Mouse (Mus musculus) liver, embryonic 16.5 days (tissue): ENCODE results near the gene Gm20219. TPM values are rescaled to one million over a fixed set of nuclear protein-coding genes. Genes with fewer than 3 reads are reported as not detected.

Experiments
- ATAC-seq: fragments of 200-750 bp; cut with Nextera tagmentation; 2 replicates; pipeline ENCODE4 v1.8.0; 2017; ENCODE audit warnings: low read depth, mild to moderate bottlenecking, moderate number of reproducible peaks, moderate library complexity
- H3K27ac ChIP-seq: fragments of 300-500 bp; sonication (generic); 2 replicates; pipeline ENCODE4 v1.5.1; 2014; ENCODE audit warnings: mild to moderate bottlenecking, low read length
- H3K27me3 ChIP-seq: fragments of 300-500 bp; sonication (generic); 2 replicates; pipeline ENCODE4 v1.6.1; 2014; ENCODE audit warnings: low read depth, low read length, mixed read lengths; ENCODE audit not compliant: control insufficient read depth, insufficient read depth
- H3K36me3 ChIP-seq: fragments of 300-500 bp; sonication (generic); 2 replicates; pipeline ENCODE4 v1.6.1; 2014; ENCODE audit warnings: mild to moderate bottlenecking; ENCODE audit not compliant: control insufficient read depth, insufficient read depth
- H3K4me1 ChIP-seq: fragments of 300-500 bp; sonication (generic); 2 replicates; pipeline ENCODE4 v1.6.1; 2014; ENCODE audit warnings: low read depth, low read length, mixed read lengths; ENCODE audit not compliant: control insufficient read depth
- H3K4me2 ChIP-seq: fragments of 300-500 bp; sonication (generic); 2 replicates; pipeline ENCODE4 v1.6.1; 2014; ENCODE audit warnings: low read depth, low read length, mixed read lengths
- H3K4me3 ChIP-seq: fragments of 300-500 bp; sonication (generic); 2 replicates; pipeline ENCODE4 v1.5.1; 2014; ENCODE audit warnings: low read depth, mild to moderate bottlenecking, low read length
- H3K9ac ChIP-seq: fragments of 300-500 bp; sonication (generic); 2 replicates; pipeline ENCODE4 v1.6.1; 2014; ENCODE audit warnings: low read depth, low read length
- H3K9me3 ChIP-seq: fragments of 300-500 bp; sonication (generic); replicated peaks from 2 replicates; pipeline ENCODE4 v1.6.1; 2016; ENCODE audit warnings: low read length; ENCODE audit not compliant: control insufficient read depth
- WGBS: fragments of 180-500 bp; shearing (Covaris S2); extraction: QIAGEN DNeasy Blood & Tissue Kit; methylation state at CpG from one replicate; pipeline ENCODE4 v1.1.7; 2014; ENCODE audit not compliant: insufficient replicate concordance; 5-methylcytosine and 5-hydroxymethylcytosine counted together
- polyA plus RNA-seq: library from polyadenylated mRNA; unstranded; fragments of >200 nt; fragmentation: Nextera tagmentation; extraction: Ambion mirVana; gene quantifications from 2 replicates; pipeline ENCODE4 v1.2.1, GENCODE M21; 2015

Gm20219 gene
- polyA plus RNA-seq, 1 experiment from 2014 or later: 0.24 TPM

- no peak overlapping the region for H3K4me3 ChIP-seq
- H3K9me3 ChIP-seq: no peaks in the 10 kb centered on the region
- 42% methylated on average over 8 of the region's 8 CpGs for WGBS
- H3K27me3 ChIP-seq: no peaks in the 10 kb centered on the region
- ATAC-seq: no peak
- no peak overlapping the region for H3K9ac ChIP-seq
- H3K4me1 ChIP-seq: no peaks in the 10 kb centered on the region
- no peak overlapping the region for H3K27ac ChIP-seq
- H3K4me2 ChIP-seq: no peak overlapping the region
- H3K36me3 ChIP-seq: no peaks in the 10 kb centered on the region
These were observed 16.3 kb downstream of the Gm20219 start for GRCm38 (mm10) chr17:56537912-56538311.

- Histone ChIP-seq H3K4me1 (no peaks in the 10 kb centered on the region), H3K4me2 (no peak overlapping the region), H3K36me3 (no peaks in the 10 kb centered on the region), H3K9me3 (no peaks in the 10 kb centered on the region), H3K4me3 (no peak overlapping the region), H3K27ac (no peak overlapping the region), H3K27me3 (no peaks in the 10 kb centered on the region), H3K9ac (no peak overlapping the region)
- 53% methylated on average over 3 of the region's 3 CpGs for WGBS
- no peak for ATAC-seq
These were observed 17.3 kb downstream of the Gm20219 start for GRCm38 (mm10) chr17:56536874-56537273.

GRCm38 (mm10) chr17:56536192-56536591 is 18.0 kb downstream of the Gm20219 start:
- ATAC-seq: no peak
- 40% methylated on average over 14 of the region's 14 CpGs for WGBS

GRCm38 (mm10) chr17:56524943-56525342 is 29.2 kb downstream of the Gm20219 start:
- Histone ChIP-seq H3K36me3 (no peaks in the 10 kb centered on the region), H3K27me3 (no peaks in the 10 kb centered on the region), H3K4me1 (no peaks in the 10 kb centered on the region), H3K9ac (no peak overlapping the region), H3K4me3 (no peak overlapping the region), H3K4me2 (no peak overlapping the region), H3K9me3 (no peaks in the 10 kb centered on the region), H3K27ac (no peak overlapping the region)
- 41% methylated on average over 4 of the region's 4 CpGs for WGBS
- no peak for ATAC-seq

More at GRCm38 (mm10) chr17:56536192-56536591, 18.0 kb downstream of the Gm20219 start:
- H3K9ac ChIP-seq: no peak overlapping the region
- H3K4me2 ChIP-seq: no peak overlapping the region
- H3K36me3 ChIP-seq: no peaks in the 10 kb centered on the region
- H3K27me3 ChIP-seq: no peaks in the 10 kb centered on the region
- H3K27ac ChIP-seq: no peak overlapping the region
- H3K4me1 ChIP-seq: no peaks in the 10 kb centered on the region
- no peak overlapping the region for H3K4me3 ChIP-seq
- no peaks in the 10 kb centered on the region for H3K9me3 ChIP-seq

- ATAC-seq: no peak
- Histone ChIP-seq H3K9ac (no peak overlapping the region), H3K27ac (no peak overlapping the region), H3K4me2 (no peak overlapping the region), H3K27me3 (no peaks in the 10 kb centered on the region), H3K36me3 (no peaks in the 10 kb centered on the region), H3K4me1 (no peaks in the 10 kb centered on the region), H3K4me3 (no peak overlapping the region), H3K9me3 (no peaks in the 10 kb centered on the region)
- 39% methylated on average over 1 of the region's 1 CpGs for WGBS
These were observed 31.4 kb downstream of the Gm20219 start for GRCm38 (mm10) chr17:56522744-56523143.

- no peak for ATAC-seq
- Histone ChIP-seq H3K27me3 (peaks cover 31% of the 10 kb centered on the region), H3K9me3 (no peaks in the 10 kb centered on the region), H3K9ac (no peak overlapping the region), H3K36me3 (no peaks in the 10 kb centered on the region), H3K4me2 (no peak overlapping the region), H3K4me3 (no peak overlapping the region), H3K4me1 (no peaks in the 10 kb centered on the region), H3K27ac (no peak overlapping the region)
- WGBS: 8% methylated on average over 13 of the region's 13 CpGs
These were observed 38.3 kb downstream of the Gm20219 start for GRCm38 (mm10) chr17:56515690-56516410.

- H3K9me3 ChIP-seq: no peaks in the 10 kb centered on the region
- peaks cover 2% of the 10 kb centered on the region; the same call in 1 of the 2 replicates for H3K4me1 ChIP-seq
- no peaks in the 10 kb centered on the region for H3K36me3 ChIP-seq
- H3K9ac ChIP-seq: no peak overlapping the region
- peaks cover 40% of the 10 kb centered on the region for H3K27me3 ChIP-seq
- H3K4me3 ChIP-seq: no peak overlapping the region
- no peak overlapping the region for H3K4me2 ChIP-seq
- WGBS: 42% methylated on average over 12 of the region's 12 CpGs
- no peak overlapping the region for H3K27ac ChIP-seq
- no peak for ATAC-seq
These were observed 39.3 kb downstream of the Gm20219 start for GRCm38 (mm10) chr17:56514916-56515315.

- peaks cover 2% of the 10 kb centered on the region; the same call in 1 of the 2 replicates for H3K4me1 ChIP-seq
- no peaks in the 10 kb centered on the region for H3K9me3 ChIP-seq
- no peak overlapping the region for H3K27ac ChIP-seq
- H3K9ac ChIP-seq: no peak overlapping the region
- no peak overlapping the region for H3K4me2 ChIP-seq
- H3K36me3 ChIP-seq: no peaks in the 10 kb centered on the region
- peaks cover 46% of the 10 kb centered on the region for H3K27me3 ChIP-seq
- H3K4me3 ChIP-seq: no peak overlapping the region
- no peak for ATAC-seq
These were observed 39.9 kb downstream of the Gm20219 start for GRCm38 (mm10) chr17:56514330-56514729.

GRCm38 (mm10) chr17:56512310-56512709 is 41.9 kb downstream of the Gm20219 start, which contains the start of gene Znrf4:
TSS of gene Znrf4 (minus strand) at chr17:56512431.
- Histone ChIP-seq H3K4me3 (no peak within 1 kb of the TSS), H3K4me2 (no peak within 1 kb of the TSS), H3K4me1 (peaks cover 4% of the 10 kb centered on the region), H3K27me3 (peaks cover 52% of the 10 kb centered on the region), H3K36me3 (no peaks in the 10 kb centered on the region), H3K9me3 (no peaks in the 10 kb centered on the region), H3K9ac (no peak within 1 kb of the TSS), H3K27ac (no peak within 1 kb of the TSS)
- no peak for ATAC-seq
- WGBS: 56% methylated on average over 22 of the region's 22 CpGs
